Mouse (Mus musculus) bone marrow, adult 2 months (tissue): ENCODE results near the gene Adgrg5. TPM values are rescaled to one million over a fixed set of nuclear protein-coding genes. Genes with fewer than 3 reads are reported as not detected.

ENCODE experiments used
- H3K27ac ChIP-seq: fragments of 200-500 bp; 2 replicates; pipeline ENCODE4 v1.5.1; 2012; ENCODE audit warnings: low read depth, mild to moderate bottlenecking, control low read depth, inconsistent platforms, low read length; ENCODE audit not compliant: control insufficient read depth, poor library complexity, insufficient read depth
- H3K4me1 ChIP-seq: fragments of 200-500 bp; 2 replicates; pipeline ENCODE4 v1.6.1; 2011; ENCODE audit warnings: low read length; ENCODE audit not compliant: control insufficient read depth, insufficient read depth
- H3K4me3 ChIP-seq: fragments of 200-500 bp; replicated peaks from 2 replicates; pipeline ENCODE3; 2011; ENCODE audit warnings: mild to moderate bottlenecking, low read depth, low read length, control low read depth; ENCODE audit not compliant: control insufficient read depth
- CTCF ChIP-seq: fragments of 200-500 bp; IDR thresholded peaks from 2 replicates; pipeline ENCODE4 v1.5.1; 2011; ENCODE audit warnings: low read length, control low read depth; ENCODE audit not compliant: control insufficient read depth, insufficient read depth
- POLR2A ChIP-seq: fragments of 200-500 bp; IDR thresholded peaks from 2 replicates; pipeline ENCODE4 v1.6.1; 2011; ENCODE audit warnings: low read depth, mild to moderate bottlenecking, control low read depth, low read length, borderline replicate concordance; ENCODE audit not compliant: control insufficient read depth
- WGBS: fragments of 180-500 bp; shearing (Covaris S2); methylation state at CpG from one replicate; pipeline ENCODE4 v1.1.7; 2018; 5-methylcytosine and 5-hydroxymethylcytosine counted together
- polyA plus RNA-seq: library from polyadenylated mRNA; stranded (reverse); fragments of >200 nt; gene quantifications from 2 replicates; pipeline ENCODE4 v1.2.4, GENCODE M21; 2011; ENCODE audit warnings: low replicate concordance; ENCODE audit not compliant: missing spikeins, insufficient read depth, insufficient read length

Gene Adgrg5
- polyA plus RNA-seq, 1 experiment, result 2.5 TPM

DNA sequence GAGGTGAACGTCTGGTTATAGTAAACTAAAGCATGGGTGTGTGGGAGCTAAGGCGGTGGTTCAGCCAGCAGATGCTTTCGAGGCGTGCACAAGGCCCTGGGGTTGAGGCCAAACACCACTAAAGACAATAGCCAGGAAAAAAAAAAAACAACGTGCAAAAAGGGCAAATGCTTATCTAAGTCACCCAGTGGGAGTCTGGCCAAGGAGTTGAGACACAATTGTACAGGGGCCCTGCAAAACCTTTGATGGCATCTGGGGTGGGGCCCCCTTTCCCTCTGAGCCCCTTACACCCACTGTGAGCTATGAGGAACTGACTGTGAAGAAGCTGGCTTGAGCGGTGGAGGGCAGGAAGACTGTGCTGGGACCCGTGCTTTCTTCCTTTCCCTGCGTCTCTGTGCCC, 892 bp upstream of the Adgrg5 start:
- no peak overlapping the region for H3K4me3 ChIP-seq
- H3K27ac ChIP-seq, result no peak overlapping the region
- WGBS, result 15% methylated on average over 8 of the region's 8 CpGs
- TF ChIP-seq CTCF, result no peak
- no peak for TF ChIP-seq POLR2A
- no peaks in the 10 kb centered on the region; the same call in 1 of the 2 replicates for H3K4me1 ChIP-seq

GRCm38 (mm10) chr8:94928227-94928626, 4.7 kb downstream of the Adgrg5 start:
- TF ChIP-seq CTCF, result no peak
- TF ChIP-seq POLR2A, result no peak
- WGBS, result 62% methylated on average over 3 of the region's 3 CpGs
- no peak overlapping the region for H3K4me3 ChIP-seq
- H3K4me1 ChIP-seq, result no peaks in the 10 kb centered on the region; the same call in 1 of the 2 replicates
- H3K27ac ChIP-seq, result no peak overlapping the region

DNA sequence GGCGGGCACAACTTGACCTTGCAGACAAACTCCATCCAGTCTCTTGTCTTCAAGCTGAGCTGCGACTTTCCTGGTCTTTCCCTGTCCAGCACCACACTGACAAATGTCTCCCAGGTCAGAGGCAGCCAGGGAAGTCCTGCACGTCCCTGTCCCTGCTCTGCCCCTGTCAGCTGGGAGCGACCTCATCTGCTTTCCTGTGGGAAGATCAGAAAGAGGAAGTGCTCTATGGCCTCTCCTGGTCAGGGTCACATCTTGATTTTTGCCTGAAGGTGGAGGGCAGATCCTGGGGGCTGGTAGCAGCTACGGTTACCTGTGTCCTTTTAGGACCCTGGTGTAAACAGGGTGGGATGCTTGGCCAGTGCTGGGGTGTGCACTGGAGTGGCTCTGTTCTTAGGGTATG, 10.4 kb downstream of the Adgrg5 start:
- Histone ChIP-seq H3K4me1 (no peaks in the 10 kb centered on the region; the same call in 1 of the 2 replicates), H3K4me3 (no peak overlapping the region), H3K27ac (no peak overlapping the region)
- WGBS, result 32% methylated on average over 5 of the region's 5 CpGs
- TF ChIP-seq POLR2A (no peak), CTCF (no peak)

DNA sequence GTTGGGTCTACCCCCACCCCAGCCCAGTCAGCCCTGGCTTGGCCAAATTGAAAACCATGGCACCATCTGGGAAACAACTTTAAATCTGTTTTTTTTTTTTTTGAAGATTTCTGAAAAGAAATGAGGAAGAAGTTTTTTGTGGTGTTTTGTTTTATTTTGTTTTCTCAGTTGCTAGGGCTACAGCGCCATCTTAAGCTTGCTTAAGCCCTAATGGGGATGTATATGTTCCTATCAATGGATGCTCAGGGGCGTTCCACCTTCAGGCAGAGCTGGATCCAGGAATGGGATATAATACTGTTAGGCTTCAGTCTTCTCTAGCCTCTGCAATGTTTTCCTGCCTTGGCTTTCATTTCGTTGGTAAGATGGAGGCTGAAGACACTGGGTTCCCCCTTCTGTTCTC, 11.7 kb downstream of the Adgrg5 start:
- no peak overlapping the region for H3K27ac ChIP-seq
- H3K4me3 ChIP-seq, result no peak overlapping the region
- WGBS, result 53% methylated on average over 3 of the region's 3 CpGs
- no peak for TF ChIP-seq CTCF
- no peaks in the 10 kb centered on the region; the same call in 1 of the 2 replicates for H3K4me1 ChIP-seq

DNA sequence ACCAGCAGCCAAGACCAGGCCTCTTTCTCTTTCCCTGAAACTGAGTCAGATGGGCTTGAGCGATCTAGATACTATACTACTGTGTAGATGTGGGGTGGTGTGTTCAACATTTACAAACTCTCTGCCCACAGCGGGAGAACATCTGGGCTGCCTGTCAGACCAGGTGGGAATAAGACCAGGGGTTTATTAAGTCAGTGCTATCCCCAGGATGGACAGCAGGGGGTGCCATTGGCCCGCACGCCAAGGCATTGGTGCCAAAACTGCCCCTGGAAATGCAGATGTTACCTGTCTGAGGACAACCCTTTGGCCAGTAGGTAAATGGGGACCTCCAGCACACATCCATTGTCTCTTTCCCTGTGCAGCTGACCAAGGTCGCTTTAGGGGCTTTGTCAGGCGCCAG, 19.1 kb downstream of the Adgrg5 start:
- Histone ChIP-seq H3K4me3 (no peak overlapping the region), H3K4me1 (no peaks in the 10 kb centered on the region), H3K27ac (no peak overlapping the region)
- TF ChIP-seq CTCF (peak; percentile 96), POLR2A (no peak)
- WGBS, result 10% methylated on average over 6 of the region's 6 CpGs

- WGBS, result 67% methylated on average over 6 of the region's 6 CpGs
- no peaks in the 10 kb centered on the region for H3K4me1 ChIP-seq
- H3K27ac ChIP-seq, result no peak overlapping the region
- no peak overlapping the region for H3K4me3 ChIP-seq
- no peak for TF ChIP-seq POLR2A
- TF ChIP-seq CTCF, result no peak
Measured at GRCm38 (mm10) chr8:94945185-94945584, 21.7 kb downstream of the Adgrg5 start.

DNA sequence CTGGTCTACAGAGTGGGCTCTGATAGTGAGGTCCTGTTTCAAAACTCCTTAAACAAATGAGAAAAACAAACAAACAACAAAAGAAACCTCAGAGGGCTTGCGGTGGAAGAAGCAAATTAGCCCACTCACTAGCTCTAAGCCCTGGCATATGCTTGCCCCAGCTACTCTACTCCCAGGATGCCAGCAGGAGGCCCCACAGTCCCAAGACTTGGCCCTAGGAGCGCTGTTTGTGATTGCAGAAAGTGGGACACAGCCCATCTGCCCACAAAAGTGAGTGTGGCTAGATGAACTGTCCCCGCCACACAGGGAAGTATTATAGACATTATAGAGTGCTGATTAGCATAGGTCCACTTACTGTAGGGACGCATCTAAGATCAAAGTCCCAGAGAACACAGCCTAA, 24.9 kb downstream of the Adgrg5 start:
- 76% methylated on average over 4 of the region's 4 CpGs for WGBS
- TF ChIP-seq POLR2A (no peak), CTCF (no peak)
- no peaks in the 10 kb centered on the region; the same call in 1 of the 2 replicates for H3K4me1 ChIP-seq
- no peak overlapping the region for H3K4me3 ChIP-seq
- H3K27ac ChIP-seq, result no peak overlapping the region

- H3K4me1 ChIP-seq, result no peaks in the 10 kb centered on the region; the same call in 1 of the 2 replicates
- H3K4me3 ChIP-seq, result no peak overlapping the region
- no peak overlapping the region for H3K27ac ChIP-seq
- 0 out of 2 replicates have a peak, but pooled peaks have one; percentile 14 for TF ChIP-seq CTCF
- no peak for TF ChIP-seq POLR2A
- 84% methylated on average over 4 of the region's 4 CpGs for WGBS
Measured at GRCm38 (mm10) chr8:94949010-94949409, 25.5 kb downstream of the Adgrg5 start.

GRCm38 (mm10) chr8:94950046-94950445, 26.6 kb downstream of the Adgrg5 start:
- peaks cover 5% of the 10 kb centered on the region for H3K4me1 ChIP-seq
- 23% methylated on average over 4 of the region's 4 CpGs for WGBS
- no peak overlapping the region for H3K4me3 ChIP-seq

More at GRCm38 (mm10) chr8:94950046-94950445, 26.6 kb downstream of the Adgrg5 start:
- TF ChIP-seq POLR2A (no peak), CTCF (peak; percentile 90)
- no peak overlapping the region for H3K27ac ChIP-seq
